Mouse (Mus musculus) limb, embryonic 12.5 days (tissue): ENCODE data around the gene Mafb. TPM values are rescaled to one million over a fixed set of nuclear protein-coding genes. Genes with fewer than 3 reads are reported as not detected.

Source experiments
- ATAC-seq: fragments of 200-750 bp; cut with Nextera tagmentation; 2 replicates; pipeline ENCODE4 v1.8.0; 2017; ENCODE audit warnings: low read depth, moderate TSS enrichment; ENCODE audit not compliant: insufficient number of reproducible peaks, insufficient read depth, low FRiP score, low TSS enrichment
- H3K27ac ChIP-seq: fragments of 300-500 bp; sonication (generic); 2 replicates; pipeline ENCODE4 v1.5.1; 2016; ENCODE audit warnings: mild to moderate bottlenecking, moderate library complexity
- H3K27me3 ChIP-seq: fragments of 300-500 bp; sonication (generic); 2 replicates; pipeline ENCODE4 v1.6.1; 2016; ENCODE audit warnings: mild to moderate bottlenecking, moderate library complexity
- H3K36me3 ChIP-seq: fragments of 300-500 bp; sonication (generic); 2 replicates; pipeline ENCODE4 v1.6.1; 2016; ENCODE audit warnings: mild to moderate bottlenecking, moderate library complexity
- H3K4me1 ChIP-seq: fragments of 300-500 bp; sonication (generic); replicated peaks from 2 replicates; pipeline ENCODE4 v1.6.1; 2016
- H3K4me2 ChIP-seq: fragments of 300-500 bp; sonication (generic); 2 replicates; pipeline ENCODE4 v1.6.1; 2016; ENCODE audit warnings: mild to moderate bottlenecking, moderate library complexity
- H3K4me3 ChIP-seq: fragments of 300-500 bp; sonication (generic); replicated peaks from 2 replicates; pipeline ENCODE4 v1.5.1; 2016; ENCODE audit warnings: mild to moderate bottlenecking
- H3K9ac ChIP-seq: fragments of 300-500 bp; sonication (generic); replicated peaks from 2 replicates; pipeline ENCODE4 v1.6.1; 2016; ENCODE audit warnings: mild to moderate bottlenecking, moderate library complexity
- H3K9me3 ChIP-seq: fragments of 300-500 bp; sonication (generic); 2 replicates; pipeline ENCODE4 v1.6.1; 2016; ENCODE audit warnings: mild to moderate bottlenecking, moderate library complexity
- whole genome bisulfite sequencing: fragments of 180-500 bp; shearing (Covaris S2); methylation state at CpG from one replicate; pipeline ENCODE4 v1.1.7; 2016; 5-methylcytosine and 5-hydroxymethylcytosine counted together
- polyA plus RNA-seq: library from polyadenylated mRNA; unstranded; fragments of >200 nt; fragmentation: Nextera tagmentation; extraction: Ambion mirVana; gene quantifications from 2 replicates; pipeline ENCODE4 v1.2.1, GENCODE M21; 2016

Mafb gene
- polyA plus RNA-seq, 1 experiment from 2014 or later = 9.1 TPM

DNA sequence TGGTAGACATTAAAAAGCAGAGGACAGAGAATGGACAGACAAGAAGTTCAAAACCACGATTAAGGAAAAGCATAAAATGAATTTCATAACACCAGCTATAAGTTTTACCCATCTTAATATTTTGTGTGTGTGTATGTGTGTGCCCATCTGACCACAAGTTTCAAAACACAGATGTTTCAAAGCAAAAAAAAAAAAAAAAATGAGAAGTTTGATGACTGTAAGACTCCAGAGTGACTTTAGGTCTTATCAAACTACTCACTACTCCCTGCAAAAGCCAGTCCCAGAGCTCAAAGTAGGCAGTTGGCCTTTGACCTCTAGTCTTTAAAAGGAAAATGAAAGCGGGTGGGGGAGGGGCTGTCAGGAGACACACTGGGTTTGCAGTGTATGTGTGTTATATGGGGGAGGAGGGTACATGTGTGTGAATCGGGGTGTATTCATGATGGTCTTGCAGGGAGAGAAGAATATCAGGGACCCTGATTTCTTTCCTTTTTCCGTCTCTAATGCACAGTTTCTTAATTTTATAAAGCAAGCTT is 18.7 kb downstream of the Mafb start:
- no peak overlapping the region for H3K4me3 ChIP-seq
- no peak for ATAC-seq
- H3K27me3 ChIP-seq = peaks cover 5% of the 10 kb centered on the region
- H3K4me2 ChIP-seq = no peak overlapping the region
- H3K9ac ChIP-seq = no peak overlapping the region
- H3K9me3 ChIP-seq = no peaks in the 10 kb centered on the region
- H3K4me1 ChIP-seq = peaks cover 24% of the 10 kb centered on the region
- 40% methylated on average over 4 of the region's 4 CpGs for WGBS
- no peaks in the 10 kb centered on the region for H3K36me3 ChIP-seq
- no peak overlapping the region for H3K27ac ChIP-seq

GRCm38 (mm10) chr2:160345644-160346043 is 21.2 kb downstream of the Mafb start:
- H3K4me1 ChIP-seq = peaks cover 12% of the 10 kb centered on the region
- no peak overlapping the region for H3K4me3 ChIP-seq
- no peaks in the 10 kb centered on the region for H3K36me3 ChIP-seq
- no peak overlapping the region for H3K27ac ChIP-seq
- H3K9me3 ChIP-seq = no peaks in the 10 kb centered on the region
- H3K4me2 ChIP-seq = no peak overlapping the region
- no peak overlapping the region for H3K9ac ChIP-seq
- peaks cover 3% of the 10 kb centered on the region; the same call in 1 of the 2 replicates for H3K27me3 ChIP-seq
- ATAC-seq = no peak

DNA sequence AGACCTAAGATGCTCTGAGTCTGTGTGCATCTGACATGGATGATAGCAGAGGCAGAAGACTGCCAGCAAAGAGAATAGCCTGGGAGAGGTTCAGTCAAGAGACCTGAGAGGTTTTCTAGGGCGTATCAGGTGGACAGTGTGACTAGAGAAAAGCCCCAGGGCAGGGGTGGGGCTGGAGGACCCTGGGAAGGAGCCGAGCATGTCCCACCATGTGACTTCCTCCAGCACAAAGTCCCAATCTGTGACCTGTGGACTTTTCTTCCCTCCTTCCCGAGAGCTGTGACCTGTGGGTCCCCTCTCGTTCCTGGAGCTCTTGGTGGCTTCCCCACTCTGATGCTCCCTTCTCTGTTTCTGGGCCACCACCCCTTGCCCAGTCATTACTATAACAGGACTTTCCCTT is 26.7 kb downstream of the Mafb start:
- no peak overlapping the region for H3K4me2 ChIP-seq
- no peak overlapping the region for H3K4me3 ChIP-seq
- 55% methylated on average over 4 of the region's 4 CpGs for WGBS
- ATAC-seq = no peak
- H3K27me3 ChIP-seq = 0 out of 2 replicates have a peak, but pooled peaks cover 4% of the 10 kb centered on the region
- no peaks in the 10 kb centered on the region for H3K36me3 ChIP-seq
- H3K27ac ChIP-seq = no peak overlapping the region
- H3K9me3 ChIP-seq = no peaks in the 10 kb centered on the region
- H3K4me1 ChIP-seq = no peaks in the 10 kb centered on the region
- H3K9ac ChIP-seq = no peak overlapping the region

DNA sequence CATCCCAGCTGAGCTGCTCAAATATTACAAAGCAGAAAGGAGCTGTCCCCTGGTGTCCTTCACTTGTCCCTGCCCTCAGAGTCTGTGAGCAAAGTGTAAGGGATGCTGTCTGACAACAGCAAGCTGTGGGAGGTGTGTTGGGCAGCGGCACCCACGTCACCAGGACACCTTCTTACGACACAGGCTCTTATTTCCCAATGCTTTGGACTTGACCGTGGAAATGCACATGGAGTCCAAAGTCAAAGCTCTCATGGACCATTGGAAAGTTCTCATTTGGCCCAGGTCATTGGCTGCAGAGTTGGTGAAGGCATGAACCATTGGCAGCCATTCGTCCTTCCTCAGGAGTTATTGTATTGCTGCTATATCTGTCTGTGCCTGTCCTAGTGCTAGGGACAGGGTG is 27.3 kb downstream of the Mafb start:
- 89% methylated on average over 5 of the region's 5 CpGs for WGBS
- H3K27ac ChIP-seq = no peak overlapping the region
- no peaks in the 10 kb centered on the region for H3K36me3 ChIP-seq
- ATAC-seq = no peak
- H3K27me3 ChIP-seq = 0 out of 2 replicates have a peak, but pooled peaks cover 4% of the 10 kb centered on the region
- H3K4me2 ChIP-seq = no peak overlapping the region
- H3K4me3 ChIP-seq = no peak overlapping the region
- H3K4me1 ChIP-seq = no peaks in the 10 kb centered on the region
- no peaks in the 10 kb centered on the region for H3K9me3 ChIP-seq
- no peak overlapping the region for H3K9ac ChIP-seq

DNA sequence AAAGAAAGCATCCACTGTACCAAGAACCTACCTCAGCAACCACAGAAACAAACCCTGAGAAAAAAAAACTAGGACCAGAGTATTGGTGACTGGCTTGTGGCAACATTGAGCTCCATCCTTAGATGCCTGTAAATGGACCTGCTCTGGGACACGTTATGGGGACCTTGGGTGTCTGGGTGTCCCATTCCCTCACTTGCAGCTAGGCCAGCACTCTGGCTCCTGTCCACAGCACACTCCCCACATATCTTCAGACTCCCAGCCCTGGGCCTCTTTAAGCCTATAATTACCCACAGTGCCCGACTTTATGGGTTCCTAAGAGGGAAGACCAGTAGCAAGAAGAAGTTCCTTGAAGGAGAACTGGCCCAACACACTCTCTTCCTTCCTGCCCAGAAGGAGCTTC is 30.8 kb downstream of the Mafb start:
- H3K27ac ChIP-seq = no peak overlapping the region
- 48% methylated on average over 2 of the region's 2 CpGs for WGBS
- no peaks in the 10 kb centered on the region for H3K9me3 ChIP-seq
- no peak overlapping the region for H3K9ac ChIP-seq
- no peak overlapping the region for H3K4me2 ChIP-seq
- H3K4me1 ChIP-seq = 0 out of 2 replicates have a peak, but pooled peaks cover 6% of the 10 kb centered on the region
- no peak for ATAC-seq
- H3K36me3 ChIP-seq = no peaks in the 10 kb centered on the region
- H3K27me3 ChIP-seq = 0 out of 2 replicates have a peak, but pooled peaks cover 4% of the 10 kb centered on the region
- H3K4me3 ChIP-seq = no peak overlapping the region

GRCm38 (mm10) chr2:160335043-160335442 is 31.8 kb downstream of the Mafb start:
- no peaks in the 10 kb centered on the region for H3K36me3 ChIP-seq
- 0 out of 2 replicates have a peak, but pooled peaks cover 4% of the 10 kb centered on the region for H3K27me3 ChIP-seq
- H3K4me3 ChIP-seq = no peak overlapping the region
- WGBS = 64% methylated on average over 1 of the region's 1 CpGs
- H3K4me1 ChIP-seq = 0 out of 2 replicates have a peak, but pooled peaks cover 6% of the 10 kb centered on the region
- no peak for ATAC-seq
- no peak overlapping the region for H3K27ac ChIP-seq
- no peak overlapping the region for H3K4me2 ChIP-seq
- no peak overlapping the region for H3K9ac ChIP-seq
- no peaks in the 10 kb centered on the region for H3K9me3 ChIP-seq

GRCm38 (mm10) chr2:160334111-160334661 is 32.7 kb downstream of the Mafb start, which contains the start of gene Gm826:
Gene Gm826 (minus strand): TSS chr2:160334162.
- no peak within 1 kb of the TSS for H3K4me2 ChIP-seq
- no peak for ATAC-seq

DNA sequence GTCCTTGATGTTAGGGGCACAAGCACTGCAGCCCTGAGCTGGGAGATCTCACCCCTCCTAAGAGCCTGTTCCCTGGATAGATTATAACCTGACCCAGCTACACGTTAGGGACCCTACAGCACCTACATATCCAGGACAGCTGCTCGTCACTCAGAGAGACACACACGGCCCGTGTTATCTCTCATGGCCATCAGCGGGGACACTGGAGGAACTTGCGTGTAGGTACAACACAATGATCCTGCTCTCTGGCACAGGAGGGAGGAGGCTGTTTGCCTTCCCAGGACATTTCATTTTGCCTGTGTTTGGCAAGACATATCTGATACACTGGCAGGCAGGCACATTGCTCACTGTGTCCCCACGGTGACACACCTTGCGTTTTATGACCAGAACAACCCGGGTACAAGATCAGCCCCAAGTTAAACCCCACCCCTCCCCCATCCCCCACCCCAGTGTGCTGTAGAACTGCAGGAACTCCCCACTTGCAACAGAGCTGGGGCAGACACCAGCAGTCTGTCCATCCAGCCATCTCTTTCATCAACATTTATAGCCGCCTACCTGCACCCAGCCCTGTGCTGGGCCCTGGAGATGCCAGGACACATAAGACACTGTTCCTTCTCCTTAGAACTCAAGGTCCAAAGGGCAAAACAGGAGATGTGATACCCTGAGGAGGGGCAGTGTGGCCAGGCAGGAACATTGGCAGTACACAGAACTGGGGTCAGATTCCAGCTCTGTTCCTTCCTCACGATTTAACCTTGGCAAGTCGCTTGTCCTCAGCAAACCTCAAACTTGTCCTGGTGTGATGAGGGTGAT is 34.1 kb downstream of the Mafb start:
- Histone ChIP-seq H3K4me1 (peaks cover 16% of the 10 kb centered on the region), H3K4me2 (no peak overlapping the region), H3K9ac (no peak overlapping the region), H3K27me3 (no peaks in the 10 kb centered on the region), H3K9me3 (no peaks in the 10 kb centered on the region), H3K27ac (no peak overlapping the region), H3K4me3 (no peak overlapping the region), H3K36me3 (no peaks in the 10 kb centered on the region)
- no peak for ATAC-seq
- 74% methylated on average over 12 of the region's 12 CpGs for WGBS

More at GRCm38 (mm10) chr2:160334111-160334661, 32.7 kb downstream of the Mafb start, which contains the start of gene Gm826:
- no peak within 1 kb of the TSS for H3K9ac ChIP-seq
- no peaks in the 10 kb centered on the region for H3K9me3 ChIP-seq
- H3K4me3 ChIP-seq = no peak within 1 kb of the TSS
- H3K27ac ChIP-seq = no peak within 1 kb of the TSS
- peaks cover 9% of the 10 kb centered on the region for H3K4me1 ChIP-seq
- WGBS = 48% methylated on average over 4 of the region's 4 CpGs
- H3K36me3 ChIP-seq = no peaks in the 10 kb centered on the region
- no peaks in the 10 kb centered on the region for H3K27me3 ChIP-seq

- 36% methylated on average over 9 of the region's 9 CpGs for WGBS
- no peaks in the 10 kb centered on the region for H3K27me3 ChIP-seq
- no peaks in the 10 kb centered on the region for H3K36me3 ChIP-seq
- H3K9me3 ChIP-seq = no peaks in the 10 kb centered on the region
- no peak overlapping the region for H3K4me3 ChIP-seq
- H3K9ac ChIP-seq = no peak overlapping the region
- H3K27ac ChIP-seq = no peak overlapping the region
- H3K4me1 ChIP-seq = peaks cover 27% of the 10 kb centered on the region
- ATAC-seq = no peak
- H3K4me2 ChIP-seq = no peak overlapping the region
These were observed 38.0 kb downstream of the Mafb start for GRCm38 (mm10) chr2:160328886-160329285.

- 85% methylated on average over 4 of the region's 4 CpGs for WGBS
- Histone ChIP-seq H3K4me3 (no peak overlapping the region), H3K36me3 (no peaks in the 10 kb centered on the region), H3K4me2 (no peak overlapping the region), H3K27me3 (no peaks in the 10 kb centered on the region), H3K4me1 (peaks cover 25% of the 10 kb centered on the region), H3K9me3 (no peaks in the 10 kb centered on the region), H3K27ac (no peak overlapping the region), H3K9ac (no peak overlapping the region)
- ATAC-seq = no peak
These were observed 39.1 kb downstream of the Mafb start for GRCm38 (mm10) chr2:160327716-160328115.

GRCm38 (mm10) chr2:160327167-160327566 is 39.7 kb downstream of the Mafb start:
- Histone ChIP-seq H3K4me2 (no peak overlapping the region), H3K27me3 (no peaks in the 10 kb centered on the region), H3K4me3 (no peak overlapping the region), H3K9ac (no peak overlapping the region), H3K9me3 (no peaks in the 10 kb centered on the region), H3K4me1 (peaks cover 25% of the 10 kb centered on the region), H3K36me3 (no peaks in the 10 kb centered on the region), H3K27ac (no peak overlapping the region)
- WGBS = 26% methylated on average over 4 of the region's 4 CpGs
- no peak for ATAC-seq
